Mouse (Mus musculus): ENCODE measurements around the gene Zfp764. TPM values are rescaled to one million over a fixed set of nuclear protein-coding genes. Genes with fewer than 3 reads are reported as not detected.
A peak's percentile ranks its signal among the peaks of the same experiment; 100 is the strongest.
"Not testable (repeated sequence)": the region's sequence is repeated elsewhere in the genome, so short reads cannot be mapped to it uniquely, and the experiment has no call there.

The Zfp764 gene
- total RNA-seq, 2 experiments from 2014 or later: 5.4 to 5.6 TPM

DNA sequence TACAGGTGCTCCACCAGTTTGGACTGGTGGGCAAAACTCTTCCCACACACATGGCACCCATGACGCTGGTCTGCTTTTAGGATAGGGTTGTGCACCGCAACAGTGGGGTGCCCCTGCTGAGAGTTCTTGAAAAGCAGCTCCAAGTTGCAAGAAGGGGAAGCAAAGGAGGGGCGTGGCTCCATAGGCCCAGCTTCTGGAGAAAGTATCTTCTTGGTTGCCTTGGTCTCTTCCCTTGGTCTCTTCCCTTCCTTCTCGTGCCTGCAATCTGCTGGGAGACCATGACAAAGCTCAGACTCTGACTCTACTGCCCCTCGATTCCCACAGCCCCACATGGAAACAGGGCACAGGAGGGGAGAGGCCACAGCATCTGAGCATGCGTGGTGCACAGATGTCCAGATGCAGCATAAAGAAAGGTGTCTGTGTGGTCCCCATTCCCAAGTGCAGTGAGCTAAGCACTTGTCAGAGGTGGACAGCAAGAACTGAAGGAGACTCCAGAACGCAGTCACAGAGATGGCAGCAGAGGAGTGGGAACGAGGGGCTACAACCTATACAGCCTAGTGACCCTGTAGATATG is 14.3 kb downstream of the Zfp764 start:
- intact Hi-C loops (cut with DNase I): no loop called here
- no peak for DNase-seq (ENCODE audit: low spot score in 2 of 2)

DNA sequence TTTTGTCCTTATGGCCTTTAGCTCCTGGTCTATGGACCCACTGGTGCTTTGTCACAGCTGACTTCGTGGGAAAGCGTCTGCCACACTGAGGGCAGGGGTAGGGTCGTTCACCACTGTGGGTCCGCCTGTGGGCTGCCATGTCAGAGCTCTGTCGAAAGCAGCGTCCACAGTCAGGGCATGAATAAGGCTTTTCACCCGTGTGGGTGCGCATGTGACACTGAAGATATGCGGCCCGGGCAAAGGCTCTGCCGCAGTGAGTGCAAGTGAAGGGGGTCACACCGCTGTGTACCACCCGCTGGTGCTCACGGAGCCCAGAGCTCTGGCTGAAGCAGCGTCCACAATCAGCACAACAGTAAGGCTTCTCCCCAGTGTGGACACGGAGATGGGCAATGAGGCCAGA is 15.1 kb downstream of the Zfp764 start:
- intact Hi-C loops (cut with DNase I): no loop called here
- no peak for DNase-seq (ENCODE audit: low spot score in 2 of 2)

DNA sequence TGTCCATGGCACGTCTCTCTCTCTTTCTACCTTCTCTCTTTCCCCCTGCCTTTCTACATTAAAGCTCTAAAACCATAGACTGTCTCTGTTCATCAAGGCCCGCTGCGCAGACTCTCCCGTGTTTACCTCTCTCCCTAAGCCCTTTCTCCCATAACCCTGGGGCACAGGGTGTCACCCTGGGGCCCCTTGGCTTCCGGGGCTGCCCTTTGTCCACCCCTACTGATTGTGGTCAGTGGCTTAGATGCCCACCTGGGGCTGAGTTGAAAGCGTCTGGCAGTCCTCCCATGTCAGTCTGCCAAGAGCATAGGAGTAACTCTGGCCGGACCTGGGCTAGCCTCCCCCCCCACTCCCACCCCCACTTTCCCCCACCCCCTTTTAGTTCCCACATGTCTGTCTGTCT is 16.3 kb downstream of the Zfp764 start:
- DNase-seq (ENCODE audit: low spot score in 2 of 2): no peak
- intact Hi-C loops (cut with DNase I): no loop called here

DNA sequence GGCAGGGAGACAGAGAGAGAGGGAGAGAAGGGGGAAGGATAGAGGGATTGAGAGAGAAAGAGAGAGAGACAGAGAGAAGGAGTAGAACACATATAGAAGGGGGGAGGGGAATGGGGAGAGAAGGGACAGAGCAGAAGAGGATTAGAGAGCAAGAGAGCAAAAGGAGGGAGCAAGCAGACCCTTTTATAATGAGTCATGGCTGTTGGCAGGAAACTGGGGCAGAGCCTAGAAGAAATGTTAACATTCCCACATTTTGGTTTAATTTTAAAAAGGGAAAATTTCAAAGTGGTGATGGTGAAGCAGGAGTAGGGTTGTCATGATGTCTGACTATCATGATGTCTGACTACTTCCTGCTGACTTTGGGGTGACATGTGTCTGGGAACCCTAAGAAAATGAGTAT is 18.4 kb downstream of the Zfp764 start:
- intact Hi-C loops (cut with DNase I): loop anchor here (1.0 kb wide), 1 partner anchor 10 kb away; no protein-coding TSS in a partner anchor
- DNase-seq (ENCODE audit: low spot score in 2 of 2): not testable (repeated sequence)

DNA sequence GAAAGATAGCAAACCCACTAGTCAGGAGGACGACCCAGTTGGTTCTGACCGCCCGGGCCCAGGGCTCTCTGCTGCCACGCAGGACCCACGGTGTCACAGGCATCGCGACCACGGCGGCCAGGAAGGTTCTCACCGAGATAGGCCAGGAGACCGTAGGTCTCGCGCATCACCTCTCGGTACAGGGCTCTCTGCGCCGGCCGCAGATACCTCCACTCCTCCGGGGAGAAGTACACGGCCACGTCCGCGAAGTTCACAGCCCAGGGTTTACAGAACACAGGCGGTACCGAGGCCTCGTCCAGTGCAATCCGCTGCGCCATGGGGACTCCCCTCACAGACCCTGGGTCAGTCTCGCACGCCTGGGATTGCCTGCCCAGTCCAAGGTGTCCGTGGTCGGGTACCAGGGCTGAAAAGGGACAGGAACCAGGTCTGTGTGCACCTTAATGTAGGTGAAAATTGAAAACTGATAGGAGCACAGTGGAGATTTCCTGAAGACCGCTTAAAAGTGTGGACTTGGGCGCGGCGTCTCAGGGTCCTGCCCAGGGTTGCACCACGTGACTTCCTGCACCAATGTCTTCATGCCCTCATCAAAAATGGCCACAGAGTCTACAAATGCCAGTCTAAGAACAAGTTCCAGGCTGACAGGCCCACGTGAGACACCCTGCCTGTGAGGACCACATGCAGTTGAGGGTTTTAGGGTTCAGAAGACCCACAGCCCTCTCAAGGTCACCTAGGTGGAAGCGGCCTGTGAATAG is 19.8 kb downstream of the Zfp764 start, which contains the start of gene 9130019O22Rik:
9130019O22Rik (minus strand) TSS at position 526 of the 752 bp plus-strand sequence.
- intact Hi-C loops (cut with DNase I): no loop called here
- peak; percentile 82 to 87 for DNase-seq (ENCODE audit: low spot score in 2 of 2)

DNA sequence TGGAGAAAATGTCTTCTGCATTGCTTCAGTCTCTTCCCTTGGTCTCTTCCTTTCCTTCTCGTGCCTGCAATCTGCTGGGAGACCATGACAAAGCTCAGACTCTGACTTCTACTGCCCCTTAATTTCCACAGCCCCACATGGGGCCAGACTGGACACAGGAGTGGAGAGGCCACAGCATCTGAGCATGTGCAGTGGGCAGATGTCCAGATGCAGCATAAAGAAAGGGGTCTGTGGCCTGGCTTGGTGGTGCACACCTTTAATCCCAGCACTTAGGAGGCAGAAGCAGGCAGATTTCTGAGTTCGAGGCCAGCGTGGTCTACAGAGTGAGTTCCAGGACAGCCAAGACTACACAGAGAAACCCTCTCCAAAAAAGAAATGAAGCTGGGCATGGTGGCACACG is 21.1 kb downstream of the Zfp764 start:
- DNase-seq (ENCODE audit: low spot score in 2 of 2); intact Hi-C loops (cut with DNase I): not testable (repeated sequence)

DNA sequence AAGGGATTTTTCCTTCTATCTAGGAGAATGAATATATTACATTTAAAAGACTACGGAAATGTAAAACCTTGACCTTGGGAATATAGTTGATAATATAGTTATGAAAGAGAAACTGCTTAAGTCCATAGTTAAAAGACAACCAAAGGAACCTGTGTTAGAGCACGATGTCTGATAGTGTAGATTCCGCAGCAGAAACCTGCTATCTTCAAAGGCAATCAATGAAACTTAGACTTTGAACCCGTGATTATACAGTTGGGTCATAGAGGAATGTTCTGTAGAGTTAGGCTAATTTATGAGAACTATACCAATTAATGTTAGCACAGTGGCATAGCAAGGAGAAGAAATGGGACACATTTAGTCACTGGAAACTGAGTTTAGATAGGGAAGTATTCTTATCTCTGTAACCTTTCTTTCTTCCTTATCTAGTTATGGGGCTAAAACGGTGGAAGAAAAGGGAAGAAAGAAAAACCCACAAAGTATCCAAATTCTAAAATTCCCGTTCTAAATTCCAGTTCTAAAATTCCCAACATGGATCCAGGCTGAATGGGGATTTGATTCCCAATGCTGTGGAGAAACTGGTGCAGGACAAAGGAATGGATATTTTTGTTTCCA is 28.2 kb downstream of the Zfp764 start:
- intact Hi-C loops (cut with DNase I): loop anchor here (1.0 kb wide), 1 partner anchor 10 kb away; no protein-coding TSS in a partner anchor
- no peak for DNase-seq (ENCODE audit: low spot score in 2 of 2)

DNA sequence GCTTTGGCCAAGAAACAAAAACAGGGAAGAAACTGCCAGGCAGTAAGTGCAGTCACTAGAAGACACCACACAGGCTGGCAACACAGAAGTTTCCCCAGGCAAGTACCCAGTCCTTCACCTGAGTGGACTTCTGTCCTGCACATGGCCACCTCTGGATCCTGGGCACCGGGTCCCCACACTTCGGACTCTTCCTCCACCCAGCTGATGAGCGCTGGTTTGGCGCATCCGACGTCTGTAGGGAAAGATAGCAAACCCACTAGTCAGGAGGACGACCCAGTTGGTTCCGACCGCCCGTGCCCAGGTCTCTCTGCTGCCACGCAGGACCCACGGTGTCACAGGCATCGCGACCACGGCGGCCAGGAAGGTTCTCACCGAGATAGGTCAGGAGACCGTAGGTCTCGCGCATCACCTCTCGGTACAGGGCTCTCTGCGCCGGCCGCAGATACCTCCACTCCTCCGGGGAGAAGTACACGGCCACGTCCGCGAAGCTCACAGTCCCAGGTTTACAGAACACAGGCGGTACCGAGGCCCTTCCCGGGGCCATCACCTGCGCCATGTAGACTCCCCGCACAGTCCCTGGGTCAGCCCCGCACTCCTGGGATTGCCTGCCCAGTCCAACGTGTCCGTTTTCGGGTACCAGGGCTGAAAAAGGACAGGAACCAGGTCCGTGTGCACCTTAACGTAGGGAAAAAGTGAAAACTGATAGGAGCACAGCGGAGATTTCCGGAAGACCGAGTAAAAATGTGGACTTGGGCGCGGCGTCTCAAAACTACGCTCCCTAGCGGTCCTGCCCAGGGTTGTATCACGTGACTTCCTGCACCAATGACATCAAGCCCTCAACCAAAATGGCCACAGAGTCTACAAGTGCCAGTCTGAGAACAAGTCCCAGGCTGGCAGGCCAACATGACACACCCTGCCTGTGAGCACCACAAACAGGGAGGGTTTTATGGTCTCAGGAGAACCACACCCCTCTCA is 31.1 kb downstream of the Zfp764 start, which contains the start of gene Zfp747:
Zfp747 (minus strand) TSS at position 780 of the 975 bp plus-strand sequence.
- peak; percentile 88 to 92 for DNase-seq (ENCODE audit: low spot score in 2 of 2)
- intact Hi-C loops (cut with DNase I): not testable (repeated sequence)

DNA sequence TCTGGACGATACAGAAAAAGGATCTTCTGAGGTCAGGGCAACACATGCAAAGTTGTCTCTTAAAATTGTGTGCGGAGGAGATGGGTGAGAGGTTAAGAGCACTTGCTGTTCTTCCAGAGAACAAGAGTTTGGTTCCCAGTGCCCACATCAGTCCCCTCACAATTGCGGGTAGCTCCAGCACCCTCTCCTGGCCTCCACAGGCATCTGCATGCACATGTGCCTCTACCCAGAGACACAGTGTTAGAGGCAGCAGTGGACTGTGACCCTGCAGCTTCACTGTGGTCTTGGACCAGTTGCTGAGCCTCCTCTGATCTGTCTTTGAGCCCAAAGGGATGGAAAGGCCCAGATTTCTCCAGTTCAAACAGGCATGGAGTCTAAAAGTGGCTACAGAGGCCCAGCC is 34.8 kb downstream of the Zfp764 start:
- DNase-seq (ENCODE audit: low spot score in 2 of 2); intact Hi-C loops (cut with DNase I): not testable (repeated sequence)

DNA sequence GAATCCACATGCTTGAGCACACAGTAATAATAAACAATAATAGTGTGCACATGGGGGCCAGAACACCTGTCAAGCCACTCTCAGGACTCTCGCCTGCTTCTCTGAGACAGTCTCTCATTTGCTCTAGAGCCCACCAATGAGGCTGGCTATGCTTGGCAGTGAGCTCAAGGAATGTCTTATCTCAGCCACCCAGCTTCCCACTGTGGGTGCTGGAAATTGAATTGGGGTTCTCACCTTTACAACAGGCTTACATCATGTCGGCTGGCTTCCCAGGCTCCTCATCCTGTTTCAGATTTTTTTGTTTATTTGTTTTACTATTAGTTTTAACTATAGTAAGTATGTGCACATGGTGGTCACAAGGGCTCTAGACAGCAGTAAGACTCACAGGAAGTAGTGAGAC is 35.4 kb downstream of the Zfp764 start:
- intact Hi-C loops (cut with DNase I): no loop called here
- no peak for DNase-seq (ENCODE audit: low spot score in 2 of 2)

DNA sequence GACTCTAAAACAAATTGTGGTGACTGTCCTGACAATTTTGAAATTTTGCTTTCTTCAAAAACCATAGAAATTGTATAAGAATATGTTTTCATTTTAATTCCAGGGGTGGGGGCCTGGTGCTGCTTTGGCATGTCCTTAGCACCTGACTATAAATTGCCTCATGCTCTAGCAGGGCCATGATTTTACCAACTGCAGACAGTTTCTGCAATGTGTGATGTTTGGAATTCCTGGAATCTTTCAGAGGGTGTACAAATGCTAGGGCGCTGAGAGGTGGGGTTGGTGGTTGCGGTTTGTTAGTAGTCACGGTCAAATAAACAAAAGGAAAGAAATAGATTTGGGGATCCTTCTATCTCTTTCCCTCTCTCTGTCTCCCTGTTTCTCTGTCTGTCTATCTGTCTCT is 40.4 kb downstream of the Zfp764 start:
- DNase-seq (ENCODE audit: low spot score in 2 of 2): no peak
- intact Hi-C loops (cut with DNase I): no loop called here

DNA sequence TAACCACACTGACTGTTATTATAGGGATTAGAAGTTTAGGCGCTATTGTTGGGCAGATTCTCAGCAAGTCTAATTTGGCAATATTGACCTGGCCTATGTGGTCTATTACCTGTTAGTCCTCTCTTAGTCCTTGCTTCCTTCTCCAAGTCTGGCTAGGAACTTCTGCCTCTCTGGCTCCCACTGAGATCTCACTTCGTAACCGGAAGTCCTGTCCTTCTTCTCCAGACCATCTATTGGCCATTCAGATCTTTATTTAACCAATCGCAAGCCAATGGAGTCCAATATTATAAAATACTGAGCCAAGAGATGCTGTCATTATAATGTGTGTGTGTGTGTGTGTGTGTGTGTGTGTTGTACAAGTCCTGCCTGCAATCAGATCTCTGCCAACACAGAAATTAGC is 42.5 kb downstream of the Zfp764 start:
- intact Hi-C loops (cut with DNase I): loop anchor here (5.0 kb wide), 2 partner anchors 53 to 108 kb away; no protein-coding TSS in a partner anchor
- DNase-seq (ENCODE audit: low spot score in 2 of 2): no peak

DNA sequence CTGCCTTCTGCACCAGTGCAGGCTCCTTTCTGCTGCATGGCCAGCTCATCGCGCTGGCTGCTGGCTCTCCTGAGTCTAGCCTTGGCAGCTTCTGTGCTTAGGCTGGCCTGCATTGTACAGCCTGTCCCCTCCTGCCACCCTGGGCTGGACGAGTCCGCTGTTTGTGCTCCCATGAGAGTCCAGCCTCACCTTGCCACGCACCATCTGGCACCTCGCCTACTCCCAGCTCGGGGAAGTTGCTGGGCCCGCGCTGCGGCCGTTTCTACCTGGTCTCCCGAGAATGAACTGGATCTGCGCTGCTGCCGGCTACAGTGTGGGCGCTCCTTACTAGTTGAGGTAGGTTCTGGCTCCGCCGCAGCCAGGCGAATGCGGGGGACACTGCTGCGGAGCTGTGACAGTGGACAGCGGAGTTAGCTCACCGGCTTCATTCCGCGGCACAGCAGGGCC is 43.1 kb downstream of the Zfp764 start:
- intact Hi-C loops (cut with DNase I): loop anchor here (5.0 kb wide), 2 partner anchors 54 to 109 kb away; no protein-coding TSS in a partner anchor
- peak; percentile 34 to 55 for DNase-seq (ENCODE audit: low spot score in 2 of 2)

DNA sequence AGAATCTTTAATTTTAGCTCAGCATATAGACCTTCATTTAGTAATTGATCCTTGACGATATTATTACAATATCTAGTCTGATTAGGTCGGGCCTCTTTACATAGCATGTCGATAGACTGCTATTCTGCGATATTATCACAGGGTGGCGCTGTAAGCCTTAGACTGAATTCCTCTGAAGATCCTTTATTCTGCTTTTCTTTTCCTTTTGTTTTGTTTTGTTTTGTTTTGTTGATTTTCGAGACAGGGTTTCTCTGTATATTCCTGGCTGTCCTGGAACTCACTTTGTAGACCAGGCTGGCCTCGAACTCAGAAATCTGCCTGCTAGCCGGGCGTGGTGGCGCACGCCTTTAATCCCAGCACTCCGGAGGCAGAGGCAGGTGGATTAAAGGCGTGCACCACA is 44.2 kb downstream of the Zfp764 start:
- intact Hi-C loops (cut with DNase I): loop anchor here (5.0 kb wide), 2 partner anchors 55 to 110 kb away; no protein-coding TSS in a partner anchor
- not testable (repeated sequence) for DNase-seq (ENCODE audit: low spot score in 2 of 2)

DNA sequence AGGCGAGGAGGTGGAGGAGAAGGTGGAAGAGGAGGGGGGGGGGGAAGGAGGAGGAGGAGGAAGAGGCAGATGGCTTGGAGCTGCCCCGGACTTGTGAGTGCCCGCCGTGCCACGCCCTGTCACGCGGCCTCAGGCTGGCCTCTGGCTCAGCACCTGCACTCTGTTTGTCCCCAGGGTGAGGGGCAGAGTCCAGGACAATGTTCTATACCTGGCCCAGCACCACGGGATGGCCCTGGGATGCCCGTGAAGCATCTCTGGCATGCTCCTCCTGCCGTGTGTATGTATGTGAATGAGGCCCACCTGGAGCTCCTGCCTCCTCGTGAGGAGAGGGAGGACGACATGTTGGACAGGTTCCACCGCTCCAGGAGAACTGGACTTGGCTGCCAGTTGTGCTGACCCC is 45.2 kb downstream of the Zfp764 start:
- no peak for DNase-seq (ENCODE audit: low spot score in 2 of 2)
- intact Hi-C loops (cut with DNase I): loop anchor here (5.0 kb wide), 2 partner anchors 56 to 111 kb away; no protein-coding TSS in a partner anchor

DNA sequence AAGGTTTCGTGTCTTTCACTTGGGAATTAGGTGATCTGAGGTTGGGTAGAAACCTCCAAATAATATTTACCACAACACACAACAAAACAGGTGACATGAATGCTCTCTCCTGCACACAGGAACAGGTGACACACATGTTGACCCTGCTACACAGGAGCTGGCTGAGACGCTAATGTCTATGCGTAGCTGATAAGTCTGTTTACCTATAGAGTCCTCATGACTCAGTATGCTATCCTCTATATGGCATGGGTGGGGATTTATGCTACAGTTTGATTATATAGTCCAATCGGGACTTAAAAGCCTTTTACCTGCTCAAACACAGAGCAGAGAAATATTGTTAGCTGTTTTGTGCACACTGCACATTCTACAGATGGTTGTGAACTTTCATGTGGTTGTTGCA is 46.4 kb downstream of the Zfp764 start:
- intact Hi-C loops (cut with DNase I): loop anchor here (5.0 kb wide), 2 partner anchors 57 to 112 kb away; no protein-coding TSS in a partner anchor
- DNase-seq (ENCODE audit: low spot score in 2 of 2): no peak

DNA sequence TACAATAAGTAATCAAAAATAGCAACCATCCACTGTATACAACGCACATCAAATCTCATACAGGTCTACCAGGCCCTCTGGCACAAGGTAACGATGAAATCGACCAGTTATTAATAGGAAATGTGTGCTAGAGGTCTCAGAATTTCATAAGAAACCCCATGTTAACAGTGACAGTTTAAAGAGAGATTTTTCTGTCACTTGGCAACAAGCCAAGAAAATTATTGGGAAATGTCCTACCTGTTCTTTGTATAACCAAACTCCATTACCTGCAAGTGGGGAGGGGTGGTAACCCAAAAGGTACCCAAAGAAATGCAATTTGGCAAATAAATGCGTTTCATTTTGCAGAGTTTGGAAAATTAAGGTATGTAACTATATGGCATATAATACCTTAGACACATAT is 48.1 kb downstream of the Zfp764 start:
- intact Hi-C loops (cut with DNase I): no loop called here
- DNase-seq (ENCODE audit: low spot score in 2 of 2): no peak

DNA sequence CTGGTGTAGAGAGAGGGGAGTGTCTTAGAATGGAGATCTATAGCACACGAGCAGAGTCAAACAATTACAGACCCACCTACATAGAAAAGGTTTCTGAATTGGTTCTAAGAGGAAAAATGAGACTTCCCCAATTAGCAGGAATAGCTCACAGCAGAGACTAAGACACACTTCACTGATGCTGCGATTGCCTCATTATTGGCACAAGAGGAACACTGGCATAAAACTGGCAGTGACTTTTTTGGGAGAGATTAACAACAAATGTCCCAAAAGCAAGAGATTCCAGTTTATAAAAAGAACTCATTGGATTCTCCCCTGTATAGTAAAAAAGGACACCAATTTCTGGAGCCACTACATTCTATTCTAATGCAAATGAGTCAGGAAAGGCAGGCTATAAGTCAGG is 48.8 kb downstream of the Zfp764 start:
- intact Hi-C loops (cut with DNase I): no loop called here
- no peak for DNase-seq (ENCODE audit: low spot score in 2 of 2)

DNA sequence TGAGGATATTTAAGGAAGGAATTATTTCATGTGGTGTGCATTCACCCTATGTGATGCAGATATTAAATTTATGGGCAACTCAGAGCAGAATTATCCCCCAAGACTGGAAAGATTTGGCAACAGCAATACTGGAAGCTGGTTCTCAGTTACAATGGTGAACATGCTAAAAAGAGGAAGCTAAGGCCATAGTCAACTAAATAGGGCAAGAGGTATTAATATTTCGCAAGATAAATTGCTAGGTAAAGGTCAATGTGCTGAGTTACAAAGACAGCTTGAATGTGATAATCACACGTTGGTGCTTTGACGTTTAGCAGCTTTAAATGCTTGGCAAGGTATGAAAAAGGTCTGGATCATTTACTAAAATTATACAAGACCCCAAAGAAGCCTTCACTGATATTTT is 50.8 kb downstream of the Zfp764 start:
- no peak for DNase-seq (ENCODE audit: low spot score in 2 of 2)
- intact Hi-C loops (cut with DNase I): no loop called here
